Mouse (Mus musculus) embryonic fibroblast, embryonic 13.5 days (primary cell): ENCODE measurements around the gene Tns3.

Experiments
- CTCF ChIP-seq: IDR thresholded peaks from 2 replicates; pipeline ENCODE4 v1.5.1; 2011; ENCODE audit warnings: mild to moderate bottlenecking, control low read depth, low read length, moderate library complexity, borderline replicate concordance; ENCODE audit not compliant: insufficient read depth
- POLR2A ChIP-seq: IDR thresholded peaks from 2 replicates; pipeline ENCODE4 v1.6.1; 2011; ENCODE audit warnings: low read depth, mild to moderate bottlenecking, control low read depth, low read length, moderate library complexity

GRCm38 (mm10) chr11:8558258-8558657 lies 106.1 kb downstream of the Tns3 start:
- no peak for TF ChIP-seq POLR2A
- no peak for TF ChIP-seq CTCF
